Mouse (Mus musculus) heart, adult 9 months (tissue): ENCODE results near the gene Sc5d.

Source experiments
- DNase-seq, 2 experiments: peaks; one replicate each; pipeline ENCODE4 v3.0.0; 2022; ENCODE audit warnings: low spot score in 2 of 2

Gene Sc5d

GRCm38 (mm10) chr9:42260481-42260880 is 3.6 kb downstream of the Sc5d start:
- DNase-seq: no peak

- no peak for DNase-seq
These were observed 14.9 kb downstream of the Sc5d start for GRCm38 (mm10) chr9:42249112-42249511.

- DNase-seq: no peak
These were observed 17.4 kb downstream of the Sc5d start for GRCm38 (mm10) chr9:42246688-42247087.

- DNase-seq: no peak
These were observed 19.9 kb downstream of the Sc5d start for GRCm38 (mm10) chr9:42244173-42244572.

- no peak for DNase-seq
These were observed 23.0 kb downstream of the Sc5d start for GRCm38 (mm10) chr9:42241021-42241420.

GRCm38 (mm10) chr9:42240583-42240992 is 23.5 kb downstream of the Sc5d start:
- DNase-seq: peak; percentile 14 to 52

GRCm38 (mm10) chr9:42238827-42239226 is 25.2 kb downstream of the Sc5d start:
- no peak for DNase-seq

GRCm38 (mm10) chr9:42231116-42231515 is 32.9 kb downstream of the Sc5d start:
- DNase-seq: no peak

- DNase-seq: no peak
These were observed 33.7 kb downstream of the Sc5d start for GRCm38 (mm10) chr9:42230333-42230732.

- no peak for DNase-seq
These were observed 34.5 kb downstream of the Sc5d start for GRCm38 (mm10) chr9:42229465-42230110.

GRCm38 (mm10) chr9:42227804-42228203 is 36.3 kb downstream of the Sc5d start:
- DNase-seq: no peak

- no peak for DNase-seq
These were observed 44.9 kb downstream of the Sc5d start for GRCm38 (mm10) chr9:42219001-42219660.

- peak; percentile 87 to 90 for DNase-seq
These were observed 46.4 kb downstream of the Sc5d start for GRCm38 (mm10) chr9:42217685-42218084.

GRCm38 (mm10) chr9:42214116-42214515 is 49.9 kb downstream of the Sc5d start:
- no peak for DNase-seq

- no peak for DNase-seq
These were observed 50.9 kb downstream of the Sc5d start for GRCm38 (mm10) chr9:42213142-42213541.

- DNase-seq: no peak
These were observed 54.4 kb downstream of the Sc5d start for GRCm38 (mm10) chr9:42209666-42210065.

GRCm38 (mm10) chr9:42208463-42208862 is 55.6 kb downstream of the Sc5d start:
- no peak for DNase-seq

GRCm38 (mm10) chr9:42206750-42207149 is 57.3 kb downstream of the Sc5d start:
- peak in 1 of 2 experiments; percentile 49 for DNase-seq

GRCm38 (mm10) chr9:42202271-42202670 is 61.8 kb downstream of the Sc5d start:
- no peak for DNase-seq
